Mouse (Mus musculus): Measurements from ENCODE around the gene Gm10720. TPM values are rescaled to one million over a fixed set of nuclear protein-coding genes. Genes with fewer than 3 reads are reported as not detected.
"Not testable (repeated sequence)": the region's sequence is repeated elsewhere in the genome, so short reads cannot be mapped to it uniquely, and the experiment has no call there.

Gm10720 gene
- polyA plus RNA-seq, 1 experiment = not detected

- H3K79me2 ChIP-seq (ENCODE audit: control insufficient read depth, insufficient read depth); H3K4me2 ChIP-seq (ENCODE audit: low read depth); H3K36me3 ChIP-seq (ENCODE audit: control insufficient read depth, insufficient read depth); H3K27me3 ChIP-seq (ENCODE audit: control insufficient read depth, insufficient read depth, insufficient read length); H3ac ChIP-seq (ENCODE audit: control insufficient read depth, insufficient read length); H3K4me3 ChIP-seq: not testable (repeated sequence)
Measured at GRCm38 (mm10) chr9:3029276-3030000, 14.0 kb downstream of the Gm10720 start.

GRCm38 (mm10) chr9:3030677-3031318 is 15.3 kb downstream of the Gm10720 start:
- not testable (repeated sequence) for H3ac ChIP-seq (ENCODE audit: control insufficient read depth, insufficient read length); H3K36me3 ChIP-seq (ENCODE audit: control insufficient read depth, insufficient read depth); H3K27me3 ChIP-seq (ENCODE audit: control insufficient read depth, insufficient read depth, insufficient read length); H3K4me2 ChIP-seq (ENCODE audit: low read depth); H3K4me3 ChIP-seq; H3K79me2 ChIP-seq (ENCODE audit: control insufficient read depth, insufficient read depth)

GRCm38 (mm10) chr9:3034299-3034698 is 18.8 kb downstream of the Gm10720 start, which contains the start of gene Gm17535:
Gene Gm17535, plus strand, starts transcription at chr9:3034599.
- H3K27me3 ChIP-seq (ENCODE audit: control insufficient read depth, insufficient read depth, insufficient read length); H3K79me2 ChIP-seq (ENCODE audit: control insufficient read depth, insufficient read depth); H3K36me3 ChIP-seq (ENCODE audit: control insufficient read depth, insufficient read depth); H3ac ChIP-seq (ENCODE audit: control insufficient read depth, insufficient read length); H3K4me3 ChIP-seq; H3K4me2 ChIP-seq (ENCODE audit: low read depth): not testable (repeated sequence)

DNA sequence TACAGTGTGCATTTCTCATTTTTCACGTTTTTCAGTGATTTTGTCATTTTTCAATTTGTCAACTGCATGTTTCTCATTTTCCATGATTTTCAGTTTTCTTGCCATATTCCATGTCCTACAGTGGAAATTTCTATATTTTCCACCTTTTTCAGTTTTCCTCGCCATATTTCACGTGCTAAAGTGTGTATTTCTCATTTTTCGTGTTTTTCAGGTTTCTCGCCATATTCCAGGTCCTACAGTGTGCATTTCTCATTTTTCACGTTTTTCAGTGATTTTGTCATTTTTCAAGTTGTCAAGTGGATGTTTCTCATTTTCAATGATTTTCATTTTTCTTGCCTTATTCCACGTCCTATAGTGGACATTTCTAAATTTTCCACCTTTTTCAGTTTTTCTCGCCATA is 21.1 kb downstream of the Gm10720 start, which contains the start of gene Gm10715:
Gene Gm10715, plus strand, starts transcription at position 301 of the 400 bp plus-strand sequence.
- not testable (repeated sequence) for H3K36me3 ChIP-seq (ENCODE audit: control insufficient read depth, insufficient read depth); H3K27me3 ChIP-seq (ENCODE audit: control insufficient read depth, insufficient read depth, insufficient read length); H3ac ChIP-seq (ENCODE audit: control insufficient read depth, insufficient read length); H3K4me3 ChIP-seq; H3K79me2 ChIP-seq (ENCODE audit: control insufficient read depth, insufficient read depth); H3K4me2 ChIP-seq (ENCODE audit: low read depth)

DNA sequence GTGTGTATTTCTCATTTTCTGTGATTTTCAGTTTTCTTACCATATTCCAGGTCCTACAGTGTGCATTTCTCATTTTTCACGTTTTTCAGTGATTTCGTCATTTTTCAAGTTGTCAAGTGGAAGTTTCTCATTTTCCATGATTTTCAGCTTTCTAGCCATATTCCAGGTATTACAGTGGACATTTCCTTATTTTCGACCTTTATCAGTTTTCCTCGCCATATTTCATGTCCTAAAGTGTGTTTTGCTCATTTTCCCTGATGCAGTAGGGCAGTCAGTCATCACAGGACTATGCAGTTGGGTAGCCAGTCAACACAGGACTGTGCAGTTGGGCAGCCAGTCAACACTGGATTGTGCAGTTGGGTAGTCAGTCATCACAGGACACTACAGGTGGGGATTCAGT is 22.7 kb downstream of the Gm10720 start:
- H3K36me3 ChIP-seq (ENCODE audit: control insufficient read depth, insufficient read depth); H3K79me2 ChIP-seq (ENCODE audit: control insufficient read depth, insufficient read depth); H3K4me3 ChIP-seq; H3K27me3 ChIP-seq (ENCODE audit: control insufficient read depth, insufficient read depth, insufficient read length); H3ac ChIP-seq (ENCODE audit: control insufficient read depth, insufficient read length); H3K4me2 ChIP-seq (ENCODE audit: low read depth): not testable (repeated sequence)

Other genes starting within 250 kb of the Gm10720 start
- not detected for gene Gm10722, start 14.7 kb upstream of the Gm10720 start, polyA plus RNA-seq (2012; fragmentation: generic; extraction: Trizol)
- not detected for gene Gm11168, start 12.3 kb upstream of the Gm10720 start, polyA plus RNA-seq (2012; fragmentation: generic; extraction: Trizol)
- gene Gm10721, start 2.5 kb upstream of the Gm10720 start, polyA plus RNA-seq (2012; fragmentation: generic; extraction: Trizol) = not detected
- gene Gm10719, start 1.8 kb downstream of the Gm10720 start, polyA plus RNA-seq (2012; fragmentation: generic; extraction: Trizol) = not detected
- not detected for gene Gm10718, start 7.9 kb downstream of the Gm10720 start, polyA plus RNA-seq (2012; fragmentation: generic; extraction: Trizol)
- not detected for gene Gm10717, start 9.8 kb downstream of the Gm10720 start, polyA plus RNA-seq (2012; fragmentation: generic; extraction: Trizol)
- gene Gm17535, start 18.9 kb downstream of the Gm10720 start, polyA plus RNA-seq (2012; fragmentation: generic; extraction: Trizol) = not detected
- gene Gm10715, start 21.2 kb downstream of the Gm10720 start, polyA plus RNA-seq (2012; fragmentation: generic; extraction: Trizol) = not detected